Mouse (Mus musculus) spleen, adult 12 weeks (tissue): Measurements from ENCODE around the gene Rgs11.

Source experiments
- DNase-seq: peaks from one replicate; pipeline ENCODE4 v3.0.0; 2022; ENCODE audit warnings: low spot score

The Rgs11 gene

DNA sequence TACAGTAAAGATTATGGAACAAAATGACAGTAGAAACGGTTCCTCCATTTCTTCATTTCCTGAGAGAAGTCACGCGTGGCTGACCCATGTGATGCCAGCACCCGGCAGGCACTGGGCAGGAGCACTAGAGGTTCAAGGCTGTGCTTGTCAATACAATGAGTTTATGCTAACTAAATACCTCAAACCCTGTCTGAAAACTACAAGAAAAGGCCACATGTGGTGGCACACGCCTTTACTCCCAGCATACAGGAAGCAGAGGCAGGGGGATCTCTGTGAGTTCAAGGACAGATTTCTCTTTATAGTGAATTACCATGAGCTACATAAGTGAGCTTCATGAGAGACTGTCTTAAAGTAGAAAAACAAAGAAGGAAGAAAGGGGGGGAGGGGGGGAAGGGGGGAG, 28.4 kb downstream of the Rgs11 start:
- DNase-seq = no peak

DNA sequence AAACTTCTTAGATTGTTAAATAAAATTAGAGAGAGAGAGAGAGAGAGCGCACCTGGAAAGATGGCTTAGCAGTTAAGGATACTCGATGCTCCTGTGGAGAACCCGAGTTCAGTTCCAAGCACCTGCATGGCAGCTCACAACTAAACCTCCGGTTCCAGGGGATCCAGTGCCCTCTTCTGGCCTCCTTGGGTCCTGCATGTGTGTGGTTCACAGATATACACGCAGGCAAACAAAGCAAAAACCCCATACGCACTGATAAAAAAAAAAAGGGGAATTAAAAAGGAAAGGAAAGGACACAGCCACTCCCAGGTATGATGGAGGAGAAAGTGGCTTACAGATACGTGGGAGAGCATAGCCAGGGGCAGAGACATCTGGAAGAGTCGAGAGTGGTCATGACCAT, 30.1 kb downstream of the Rgs11 start:
- no peak for DNase-seq

- DNase-seq = no peak
Measured at GRCm38 (mm10) chr17:26234386-26234785, 31.6 kb downstream of the Rgs11 start.

GRCm38 (mm10) chr17:26235077-26235815, 32.5 kb downstream of the Rgs11 start:
- no peak for DNase-seq

- no peak for DNase-seq
Measured at GRCm38 (mm10) chr17:26237667-26238066, 34.9 kb downstream of the Rgs11 start.

GRCm38 (mm10) chr17:26239551-26239950, 36.8 kb downstream of the Rgs11 start:
- DNase-seq = no peak

DNA sequence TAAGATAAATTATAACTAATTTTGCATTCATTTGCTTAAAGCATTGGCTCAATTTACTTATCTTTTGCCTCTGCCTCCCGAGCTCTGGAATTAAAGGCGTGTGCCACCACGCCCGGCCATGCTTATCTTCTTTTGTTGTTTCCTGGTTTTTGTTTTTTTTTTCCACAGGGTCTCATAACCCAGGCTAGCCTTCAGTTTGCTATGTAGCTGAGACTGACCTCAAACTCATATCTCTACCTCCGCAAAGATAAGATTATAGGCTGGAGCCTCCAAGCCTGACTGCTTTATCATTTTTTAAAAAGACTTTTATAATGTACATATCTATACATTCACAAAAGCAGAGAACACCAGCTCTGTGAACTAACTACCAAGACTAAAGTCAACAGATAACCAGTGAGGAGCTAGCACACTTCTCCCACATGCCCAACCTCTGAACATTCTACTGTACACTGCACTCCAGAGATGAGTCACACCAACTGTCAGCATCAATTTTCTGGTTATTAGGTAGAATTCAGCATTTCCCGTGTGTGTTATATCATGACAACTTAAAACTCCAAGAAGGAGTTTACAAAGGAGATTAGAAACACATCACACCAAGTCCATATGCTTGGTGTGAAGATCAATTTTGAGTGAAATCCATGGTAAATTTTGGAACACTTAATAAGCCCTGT, 37.5 kb downstream of the Rgs11 start:
- DNase-seq = no peak

- no peak for DNase-seq
Measured at GRCm38 (mm10) chr17:26240990-26241389, 38.2 kb downstream of the Rgs11 start.

DNA sequence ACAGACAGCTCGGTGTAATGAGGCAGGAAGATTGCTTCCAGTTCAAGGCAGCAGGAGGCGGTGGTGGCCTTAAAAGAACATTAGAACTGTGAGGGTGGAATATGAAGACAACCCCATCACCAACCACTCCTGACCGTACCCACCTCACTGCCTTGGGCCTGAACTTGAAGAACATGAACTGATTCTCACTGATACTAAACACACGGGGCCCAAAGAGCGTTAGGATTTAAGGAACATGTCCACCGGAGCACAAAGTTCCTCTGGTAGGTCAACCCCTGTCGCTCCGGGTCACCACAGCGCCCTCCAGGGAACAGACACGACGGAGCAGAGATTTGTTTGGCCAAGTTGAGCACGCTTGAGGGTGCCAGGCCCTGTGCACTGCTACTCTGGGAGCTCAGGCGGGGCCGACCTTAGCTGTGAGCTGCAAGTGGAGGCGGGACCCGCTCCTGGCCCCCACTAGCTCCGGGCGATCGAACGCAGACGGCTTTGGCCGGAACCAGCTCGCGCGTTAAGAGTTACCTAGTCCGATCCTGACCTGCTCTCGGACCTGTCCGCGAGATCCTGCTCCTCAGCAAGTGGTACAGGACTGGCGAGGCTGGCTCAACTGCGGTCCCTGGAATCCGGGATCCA, 40.8 kb downstream of the Rgs11 start:
- DNase-seq = peak; percentile 54

DNA sequence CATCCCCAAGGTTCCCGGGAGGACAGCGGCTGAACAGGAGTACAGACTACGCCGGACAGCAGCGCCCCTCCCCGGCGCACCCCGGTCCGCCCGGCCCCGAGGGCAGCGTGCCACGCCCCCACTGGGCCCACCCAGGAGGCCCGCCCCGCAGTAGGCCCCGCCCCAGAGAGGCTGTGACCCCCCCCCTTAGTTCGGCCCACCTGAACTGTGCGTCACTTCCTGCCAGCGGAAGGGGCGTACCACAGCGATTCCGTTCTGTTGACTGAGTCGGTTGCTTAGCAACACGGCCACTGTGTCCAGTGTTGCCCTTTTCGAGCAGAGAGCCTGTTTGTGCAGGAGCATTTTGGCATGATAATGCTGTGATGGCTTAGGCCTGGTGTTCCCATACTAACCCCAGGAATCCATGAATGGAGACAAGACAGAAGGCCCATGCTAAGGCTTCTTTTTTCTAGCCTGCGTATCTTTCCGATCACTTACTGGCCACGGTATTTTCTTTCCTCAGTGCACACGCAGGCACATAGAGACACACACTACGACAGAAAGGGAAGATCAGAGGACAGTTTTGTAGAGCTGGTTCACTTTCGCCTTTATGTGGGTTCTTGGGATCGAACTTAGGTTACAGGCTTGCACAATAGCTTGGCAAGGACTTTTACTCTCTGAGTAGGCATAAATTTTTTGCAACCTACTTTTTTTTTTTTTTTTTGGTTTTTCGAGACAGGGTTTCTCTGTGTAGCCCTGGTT, 41.5 kb downstream of the Rgs11 start, which contains the start of gene Fam234a:
TSS of gene Fam234a (minus strand) at position 142 of the 741 bp plus-strand sequence.
- peak; percentile 72 for DNase-seq

DNA sequence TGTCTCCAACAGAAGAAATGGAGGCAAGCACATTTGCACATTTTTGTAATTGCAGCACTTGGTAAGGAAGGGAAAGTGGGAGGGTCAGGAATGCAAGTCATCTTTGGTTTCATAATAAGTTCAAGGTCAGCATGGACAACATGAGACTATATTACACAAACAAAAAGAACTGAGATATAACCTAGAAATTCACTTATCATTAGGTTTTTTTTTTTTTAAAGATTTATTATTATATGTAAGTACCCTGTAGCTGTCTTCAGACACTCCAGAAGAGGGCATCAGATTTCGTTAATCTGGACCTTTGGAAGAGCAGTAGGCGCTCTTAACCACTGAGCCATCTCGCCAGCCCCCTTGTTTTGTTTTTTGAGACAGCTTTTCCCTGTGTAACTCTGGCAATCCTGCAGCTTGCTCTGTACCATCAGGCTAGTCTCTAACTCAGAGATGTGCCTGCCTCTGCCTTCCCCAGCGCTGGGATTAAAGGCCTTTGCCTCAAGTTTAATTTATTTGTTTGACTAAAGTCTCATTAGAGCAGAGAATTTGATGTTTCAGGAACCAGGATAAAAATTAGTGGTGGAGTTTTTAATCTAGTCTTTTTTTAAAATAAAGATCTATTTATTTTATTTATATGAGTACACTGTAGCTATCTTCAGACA, 49.3 kb downstream of the Rgs11 start:
- DNase-seq = no peak

DNA sequence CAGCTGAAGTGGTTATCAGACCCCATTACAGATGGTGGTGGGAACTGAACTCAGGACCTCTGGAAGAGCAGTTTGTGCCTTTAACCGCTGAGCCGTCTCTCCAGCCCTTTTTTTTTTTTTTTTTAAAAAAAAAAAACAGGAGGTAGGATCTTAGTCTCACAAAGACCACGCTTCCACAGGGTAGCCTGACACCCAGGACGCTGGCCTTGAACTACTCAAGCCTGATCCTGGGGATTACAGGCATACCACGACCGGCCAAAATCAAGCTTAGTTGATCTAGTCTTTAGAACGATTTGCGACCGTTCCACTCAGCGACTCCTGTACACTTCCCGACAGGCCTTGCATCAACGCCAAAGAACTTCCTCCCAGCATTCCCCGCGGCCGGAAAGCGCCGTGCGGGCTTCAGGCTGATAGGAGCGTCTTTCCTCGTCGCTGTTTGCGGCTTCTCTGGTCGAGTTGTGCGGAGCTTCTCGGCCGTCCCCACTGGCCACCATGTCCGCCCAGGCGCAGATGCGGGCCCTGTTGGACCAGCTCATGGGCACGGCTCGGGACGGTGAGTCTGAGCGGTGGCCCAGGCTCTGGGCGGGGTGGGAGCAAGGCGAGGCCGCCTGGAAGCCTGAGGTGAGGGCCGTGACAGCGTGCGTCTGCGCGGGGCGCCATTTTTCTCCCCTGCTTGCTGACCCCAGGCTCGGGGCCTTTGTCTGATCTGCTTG, 49.9 kb downstream of the Rgs11 start, which contains the start of gene Luc7l:
TSS of gene Luc7l (plus strand) at position 358 of the 713 bp plus-strand sequence.
- DNase-seq = peak; percentile 87

DNA sequence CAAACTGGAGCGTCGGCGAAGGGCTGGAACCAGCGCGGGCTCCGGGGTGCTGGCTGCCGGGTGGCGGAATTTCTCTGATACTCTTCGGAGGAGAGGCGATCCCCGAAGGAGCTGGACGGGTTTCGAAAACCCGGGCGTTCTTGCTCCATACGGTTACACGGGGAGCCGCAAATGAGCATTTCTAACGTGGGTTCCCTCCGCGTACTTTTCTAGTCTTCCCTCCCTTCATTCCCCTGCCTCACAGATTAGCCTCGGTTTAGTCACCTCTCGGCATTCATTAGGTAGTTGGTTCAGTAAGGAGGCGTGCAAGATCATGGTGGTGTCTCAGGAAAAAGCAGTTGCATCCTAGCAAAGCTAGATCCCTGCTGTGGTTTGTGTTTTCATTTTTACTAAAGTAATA, 50.6 kb downstream of the Rgs11 start:
- DNase-seq = no peak

- no peak for DNase-seq
Measured at GRCm38 (mm10) chr17:26255313-26255712, 52.6 kb downstream of the Rgs11 start.
